Mouse (Mus musculus): ENCODE measurements at regions not wholly inside any gene's neighbourhood (a gene's known extent, or its start where the extent isn't known, plus 50 kb on each side); places are given as distances from the start of the nearest gene placed in this dataset.

DNA sequence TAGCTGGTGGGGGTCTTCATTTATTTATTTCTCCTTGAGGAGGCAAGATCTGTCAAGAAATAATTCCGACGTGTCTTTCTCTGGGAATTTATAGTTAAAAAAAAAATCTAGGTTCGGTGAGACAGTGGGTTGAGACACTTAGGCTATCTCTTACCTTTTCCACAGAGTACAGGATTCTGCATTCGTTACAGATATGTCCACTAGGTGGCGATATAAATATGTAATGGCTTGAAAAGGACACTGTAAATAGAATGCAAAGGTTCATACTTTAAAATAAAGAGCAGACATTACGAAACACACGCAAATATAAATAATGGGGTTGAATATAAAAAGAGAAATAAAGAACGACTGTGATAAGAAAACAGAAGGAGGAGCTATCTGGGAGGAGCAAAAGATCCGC, 517.5 kb downstream of the Cps1 start:
- intact Hi-C loops (cut with DNase I) = loop anchor here (2.0 kb wide), 1 partner anchor 1498 kb away; no protein-coding TSS in a partner anchor

DNA sequence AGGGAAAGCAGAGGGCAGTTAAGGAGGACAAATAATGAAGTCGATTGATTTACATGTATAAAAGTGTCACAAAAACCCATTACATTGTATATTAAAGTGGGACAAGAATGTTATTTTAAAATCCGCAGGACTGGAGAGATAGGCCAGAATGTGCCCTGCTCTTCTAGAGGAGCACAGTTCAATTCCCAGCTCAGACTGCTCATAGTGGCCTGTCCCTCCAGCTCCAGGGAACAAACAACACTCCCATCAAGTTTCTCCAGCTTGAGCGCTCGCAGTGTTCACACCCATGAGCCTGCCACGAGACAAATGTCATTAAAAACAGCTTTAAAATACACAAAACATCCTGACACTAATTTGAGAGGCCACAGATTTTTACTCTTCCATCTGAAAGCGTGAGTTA, 517.9 kb downstream of the Cps1 start:
- intact Hi-C loops (cut with DNase I) = loop anchor here (2.0 kb wide), 1 partner anchor 1498 kb away; no protein-coding TSS in a partner anchor
- no peak for DNase-seq (ENCODE audit: low spot score in 2 of 2)

More for the DNA sequence above, 517.5 kb downstream of the Cps1 start:
- peak; percentile 36 to 62 for DNase-seq (ENCODE audit: low spot score in 2 of 2)

DNA sequence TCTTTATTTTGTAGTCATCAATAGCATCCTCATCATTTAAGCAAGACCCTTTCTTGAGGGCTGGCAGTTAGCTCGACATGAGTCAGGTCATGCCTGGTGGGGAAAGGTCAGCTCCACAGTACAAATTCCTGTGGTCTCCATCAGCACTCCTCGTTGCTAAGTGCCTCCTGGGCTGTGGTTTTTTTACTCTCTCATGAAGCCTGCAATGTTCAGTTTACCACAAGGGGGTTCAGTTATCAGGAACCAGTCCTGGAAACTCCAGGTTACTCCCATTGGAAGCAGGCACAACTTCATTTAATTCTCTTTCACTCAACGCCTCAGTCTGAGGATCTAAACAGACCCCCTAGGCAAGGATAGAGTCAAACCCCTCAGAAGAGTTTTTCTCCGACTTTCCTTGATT, 520.8 kb downstream of the Cps1 start:
- no peak for DNase-seq (ENCODE audit: low spot score in 2 of 2)
- intact Hi-C loops (cut with DNase I) = no loop called here
